Mouse (Mus musculus): ENCODE measurements at regions not wholly inside any gene's neighbourhood (a gene's known extent, or its start where the extent isn't known, plus 50 kb on each side); places are given as distances from the start of the nearest gene placed in this dataset.

GRCm38 (mm10) chr13:118448977-118449705 lies 62.1 kb upstream of the Mrps30 start:
- TF ChIP-seq POLR2A (IDR thresholded peaks at IDR 0.05; ENCODE audit: extremely low read depth, insufficient read depth, low read length) (no peak), CTCF (IDR thresholded peaks at IDR 0.05; ENCODE audit: low read depth, low read length) (no peak)

Measured in liver, adult 2 months (tissue).